Mouse (Mus musculus) lung, adult 2 months (tissue): Measurements from ENCODE around the gene Eif4e.

Source experiments
- CTCF ChIP-seq: fragments of 200-500 bp; IDR thresholded peaks from 2 replicates; pipeline ENCODE4 v1.5.1; 2011; ENCODE audit warnings: mild to moderate bottlenecking, low read length, control low read depth; ENCODE audit not compliant: insufficient read depth
- POLR2A ChIP-seq: fragments of 200-500 bp; IDR thresholded peaks from 2 replicates; pipeline ENCODE4 v1.6.1; 2011; ENCODE audit warnings: low read depth, mild to moderate bottlenecking, control low read depth, low read length, borderline replicate concordance; ENCODE audit errors: extremely low read depth

DNA sequence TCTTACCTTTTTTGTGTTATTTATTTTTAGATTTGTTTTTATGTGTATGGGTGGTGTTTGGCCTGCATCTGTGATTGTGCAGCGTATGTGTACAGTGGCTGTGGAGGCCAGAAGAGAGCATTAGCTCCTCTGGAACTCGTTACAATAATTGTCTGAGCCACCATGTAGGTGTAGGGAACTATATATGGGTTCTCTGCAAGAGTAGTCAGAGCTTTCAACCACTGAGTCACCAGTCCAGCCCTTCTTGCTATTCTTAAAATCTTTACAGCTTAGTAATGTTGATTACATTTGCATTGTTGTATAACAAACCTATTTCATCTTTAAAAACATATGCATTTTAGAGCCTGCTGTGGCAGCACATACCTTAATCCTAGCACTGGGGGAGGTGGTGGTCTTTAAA, 20.7 kb downstream of the Eif4e start:
- TF ChIP-seq CTCF, result no peak
- no peak for TF ChIP-seq POLR2A
